Mouse (Mus musculus) midbrain, postnatal 0 days (tissue): ENCODE data around the gene Aldoc. TPM values are rescaled to one million over a fixed set of nuclear protein-coding genes. Genes with fewer than 3 reads are reported as not detected.

ENCODE experiments used
- ATAC-seq: fragments of 200-750 bp; cut with Nextera tagmentation; 2 replicates; pipeline ENCODE4 v1.8.0; 2017; ENCODE audit warnings: moderate number of reproducible peaks, mild to moderate bottlenecking, moderate TSS enrichment, moderate library complexity; ENCODE audit not compliant: low FRiP score
- DNase-seq: peaks from one replicate; pipeline ENCODE4 v3.0.0-alpha.2; 2015; ENCODE audit warnings: low spot score
- H3K27ac ChIP-seq: fragments of 300-500 bp; sonication (generic); 2 replicates; pipeline ENCODE4 v1.5.1; 2014; ENCODE audit warnings: low read depth, mild to moderate bottlenecking, low read length, mixed read lengths
- H3K27me3 ChIP-seq: fragments of 300-500 bp; sonication (generic); 2 replicates; pipeline ENCODE4 v1.6.1; 2014; ENCODE audit warnings: low read length, control low read depth, mixed read lengths; ENCODE audit not compliant: insufficient read depth
- H3K36me3 ChIP-seq: fragments of 300-500 bp; sonication (generic); 2 replicates; pipeline ENCODE4 v1.6.1; 2014; ENCODE audit warnings: low read length, control low read depth, mixed read lengths; ENCODE audit not compliant: insufficient read depth
- H3K4me1 ChIP-seq: fragments of 300-500 bp; sonication (generic); 2 replicates; pipeline ENCODE4 v1.6.1; 2014; ENCODE audit warnings: mild to moderate bottlenecking, control low read depth, antibody characterized with exemption, low read length, mixed read lengths; ENCODE audit not compliant: insufficient read depth
- H3K4me2 ChIP-seq: fragments of 300-500 bp; sonication (generic); 2 replicates; pipeline ENCODE4 v1.6.1; 2014; ENCODE audit warnings: low read depth, mild to moderate bottlenecking, low read length, mixed read lengths; ENCODE audit not compliant: poor library complexity, severe bottlenecking
- H3K4me3 ChIP-seq: fragments of 300-500 bp; sonication (generic); 2 replicates; pipeline ENCODE4 v1.5.1; 2014; ENCODE audit warnings: low read depth, mild to moderate bottlenecking, low read length, moderate library complexity
- H3K9ac ChIP-seq: fragments of 300-500 bp; sonication (generic); replicated peaks from 2 replicates; pipeline ENCODE4 v1.6.1; 2014; ENCODE audit warnings: mild to moderate bottlenecking, low read length, moderate library complexity, mixed read lengths; ENCODE audit not compliant: poor library complexity, severe bottlenecking
- H3K9me3 ChIP-seq: fragments of 300-500 bp; sonication (generic); 2 replicates; pipeline ENCODE4 v1.6.1; 2016; ENCODE audit warnings: low read length, control low read depth
- CTCF ChIP-seq: IDR thresholded peaks from 2 replicates; pipeline ENCODE4 v1.5.1; 2016; ENCODE audit warnings: antibody characterized with exemption, mild to moderate bottlenecking
- WGBS: fragments of 180-500 bp; shearing (Covaris S2); extraction: QIAGEN DNeasy Blood & Tissue Kit; methylation state at CpG from one replicate; pipeline ENCODE4 v1.1.7; 2014; 5-methylcytosine and 5-hydroxymethylcytosine counted together
- polyA plus RNA-seq: library from polyadenylated mRNA; unstranded; fragments of >200 nt; fragmentation: Nextera tagmentation; extraction: Ambion mirVana; gene quantifications from 2 replicates; pipeline ENCODE4 v1.2.1, GENCODE M21; 2015
- total RNA-seq: library from RNA; depleted of rRNA; stranded (reverse); fragments of >200 nt; gene quantifications from 2 replicates; pipeline ENCODE4 v1.2.3, GENCODE M21; 2014; rRNA removed

Aldoc gene
- total and polyA plus RNA-seq, 2 experiments from 2014 or later = 224 to 359 TPM

DNA sequence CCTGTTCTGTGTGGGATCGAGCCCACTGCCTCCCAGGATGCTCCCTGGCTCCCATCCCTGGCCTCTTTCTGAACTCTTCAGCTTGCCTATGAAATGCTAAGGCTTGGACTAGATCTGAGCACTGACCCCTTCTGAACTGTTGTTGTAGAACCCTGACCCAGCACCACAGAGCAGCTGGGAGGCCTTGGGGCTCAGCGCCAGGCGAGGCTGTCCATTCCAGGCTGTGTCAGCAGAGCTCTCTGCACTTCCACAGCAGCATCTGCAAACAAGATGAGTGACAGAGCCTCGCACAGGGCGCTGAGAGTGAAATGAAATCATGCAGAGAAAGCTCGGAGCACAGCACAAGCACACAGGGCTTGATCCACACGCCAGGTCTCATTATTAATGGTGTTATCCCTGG is 49.8 kb downstream of the Aldoc start:
- H3K4me3 ChIP-seq = no peak overlapping the region
- DNase-seq (no peak), ATAC-seq (no peak)
- no peaks in the 10 kb centered on the region for H3K9me3 ChIP-seq
- H3K27ac ChIP-seq = no peak overlapping the region
- no peak overlapping the region for H3K4me2 ChIP-seq
- no peak for TF ChIP-seq CTCF
- WGBS = 40% methylated on average over 7 of the region's 7 CpGs
- H3K36me3 ChIP-seq = no peaks in the 10 kb centered on the region
- H3K27me3 ChIP-seq = no peaks in the 10 kb centered on the region
- no peak overlapping the region for H3K9ac ChIP-seq
- no peaks in the 10 kb centered on the region for H3K4me1 ChIP-seq

DNA sequence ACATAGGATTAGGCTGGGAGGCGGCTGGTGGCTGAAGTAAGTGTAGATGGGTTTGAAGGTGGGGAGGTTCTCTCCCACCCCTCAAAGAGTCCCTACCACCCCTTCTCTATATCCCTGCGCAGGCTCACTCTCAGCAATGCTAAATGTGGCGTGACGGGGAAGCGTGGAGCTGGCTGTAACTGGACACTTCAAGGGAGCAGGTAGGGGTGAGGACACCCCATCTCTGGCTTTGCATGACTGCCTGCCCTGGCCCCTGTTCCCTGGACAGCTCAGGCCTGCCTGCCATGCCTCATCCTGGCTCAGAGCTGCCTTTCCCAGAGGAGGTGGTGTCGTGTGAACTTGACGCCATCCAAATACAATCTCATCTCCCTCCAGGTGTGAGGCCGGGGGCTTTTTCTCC is 51.4 kb downstream of the Aldoc start:
- H3K27ac ChIP-seq = no peak overlapping the region
- H3K9me3 ChIP-seq = no peaks in the 10 kb centered on the region
- H3K27me3 ChIP-seq = no peaks in the 10 kb centered on the region
- whole genome bisulfite sequencing = 84% methylated on average over 8 of the region's 8 CpGs
- ATAC-seq = no peak
- H3K4me2 ChIP-seq = no peak overlapping the region
- H3K9ac ChIP-seq = no peak overlapping the region
- H3K4me1 ChIP-seq = no peaks in the 10 kb centered on the region
- H3K36me3 ChIP-seq = no peaks in the 10 kb centered on the region
- TF ChIP-seq CTCF = no peak
- H3K4me3 ChIP-seq = no peak overlapping the region
- no peak for DNase-seq

Other genes starting within 250 kb of the Aldoc start
- 30.7 and 39.2 TPM in 2 replicates for gene Eral1, start 242.6 kb upstream of the Aldoc start, total RNA-seq
- 26.1 and 27.4 TPM in 2 replicates for gene Eral1, start 242.6 kb upstream of the Aldoc start, polyA plus RNA-seq
- 27.2 and 34.5 TPM in 2 replicates for gene Fam222b, start 228.3 kb upstream of the Aldoc start, total RNA-seq
- 28.2 and 29.1 TPM in 2 replicates for gene Fam222b, start 228.3 kb upstream of the Aldoc start, polyA plus RNA-seq
- 80.5 and 89.5 TPM in 2 replicates for gene Traf4, start 157.4 kb upstream of the Aldoc start, total RNA-seq
- 68.4 and 71.1 TPM in 2 replicates for gene Traf4, start 157.4 kb upstream of the Aldoc start, polyA plus RNA-seq
- gene Nek8, start 146.3 kb upstream of the Aldoc start, total RNA-seq = 7.1 and 7.6 TPM in 2 replicates
- 4.5 and 5.7 TPM in 2 replicates for gene Nek8, start 146.3 kb upstream of the Aldoc start, polyA plus RNA-seq
- 12.6 and 24.0 TPM in 2 replicates for gene Tlcd1, start 146.3 kb upstream of the Aldoc start, total RNA-seq
- 18.1 and 25.4 TPM in 2 replicates for gene Tlcd1, start 146.3 kb upstream of the Aldoc start, polyA plus RNA-seq
- 753 and 863 TPM in 2 replicates for gene Rpl23a, start 139.4 kb upstream of the Aldoc start, total RNA-seq
- 853 and 860 TPM in 2 replicates for gene Rpl23a, start 139.4 kb upstream of the Aldoc start, polyA plus RNA-seq
- 71.3 and 78.4 TPM in 2 replicates for gene Rab34, start 134.5 kb upstream of the Aldoc start, total RNA-seq
- 65.0 and 65.5 TPM in 2 replicates for gene Rab34, start 134.5 kb upstream of the Aldoc start, polyA plus RNA-seq
- gene Proca1, start 129.6 kb upstream of the Aldoc start, total RNA-seq = 1.0 TPM in 2 replicates
- 3.3 and 4.8 TPM in 2 replicates for gene Proca1, start 129.6 kb upstream of the Aldoc start, polyA plus RNA-seq
- 76.3 and 106 TPM in 2 replicates for gene Sdf2, start 77.2 kb upstream of the Aldoc start, total RNA-seq
- gene Sdf2, start 77.2 kb upstream of the Aldoc start, polyA plus RNA-seq = 114 and 115 TPM in 2 replicates
- 37.4 and 37.6 TPM in 2 replicates for gene Supt6, start 77.0 kb upstream of the Aldoc start, total RNA-seq
- 19.0 and 19.4 TPM in 2 replicates for gene Supt6, start 77.0 kb upstream of the Aldoc start, polyA plus RNA-seq
- 71.1 and 71.4 TPM in 2 replicates for gene 2610507B11Rik, start 61.2 kb upstream of the Aldoc start, total RNA-seq
- gene 2610507B11Rik, start 61.2 kb upstream of the Aldoc start, polyA plus RNA-seq = 40.8 and 49.2 TPM in 2 replicates
- gene BC030499, start 32.1 kb upstream of the Aldoc start, total RNA-seq = 0.22 and 0.38 TPM in 2 replicates
- 0.12 TPM in 1 of 2 replicates, not detected in the other for gene BC030499, start 32.1 kb upstream of the Aldoc start, polyA plus RNA-seq
- 3.1 and 3.6 TPM in 2 replicates for gene Spag5, start 21.4 kb upstream of the Aldoc start, total RNA-seq
- gene Spag5, start 21.4 kb upstream of the Aldoc start, polyA plus RNA-seq = 2.2 and 2.4 TPM in 2 replicates
- 62.4 and 67.2 TPM in 2 replicates for gene Pigs, start 5.4 kb downstream of the Aldoc start, total RNA-seq
- gene Pigs, start 5.4 kb downstream of the Aldoc start, polyA plus RNA-seq = 82.6 and 91.0 TPM in 2 replicates
- 93.5 and 141 TPM in 2 replicates for gene Unc119, start 20.5 kb downstream of the Aldoc start, total RNA-seq
- 79.6 and 83.4 TPM in 2 replicates for gene Unc119, start 20.5 kb downstream of the Aldoc start, polyA plus RNA-seq
- gene Foxn1, start 63.6 kb downstream of the Aldoc start, total RNA-seq = not detected in 2 replicates
- not detected in 2 replicates for gene Foxn1, start 63.6 kb downstream of the Aldoc start, polyA plus RNA-seq
- gene Slc13a2, start 99.2 kb downstream of the Aldoc start, total RNA-seq = not detected in 2 replicates
- gene Slc13a2, start 99.2 kb downstream of the Aldoc start, polyA plus RNA-seq = not detected in 2 replicates
- gene Slc46a1, start 142.7 kb downstream of the Aldoc start, total RNA-seq = 15.0 and 17.5 TPM in 2 replicates
- 19.1 and 19.6 TPM in 2 replicates for gene Slc46a1, start 142.7 kb downstream of the Aldoc start, polyA plus RNA-seq
- 63.2 and 66.3 TPM in 2 replicates for gene Sarm1, start 174.8 kb downstream of the Aldoc start, total RNA-seq
- 39.8 and 40.1 TPM in 2 replicates for gene Sarm1, start 174.8 kb downstream of the Aldoc start, polyA plus RNA-seq
- 114 and 120 TPM in 2 replicates for gene Vtn, start 176.1 kb downstream of the Aldoc start, total RNA-seq
- gene Vtn, start 176.1 kb downstream of the Aldoc start, polyA plus RNA-seq = 139 and 160 TPM in 2 replicates
- 0.71 TPM in 1 of 2 replicates, not detected in the other for gene Sebox, start 180.5 kb downstream of the Aldoc start, total RNA-seq
- gene Sebox, start 180.5 kb downstream of the Aldoc start, polyA plus RNA-seq = not detected in 2 replicates
- 46.2 and 48.2 TPM in 2 replicates for gene Tmem199, start 189.2 kb downstream of the Aldoc start, total RNA-seq
- 92.4 and 96.0 TPM in 2 replicates for gene Tmem199, start 189.2 kb downstream of the Aldoc start, polyA plus RNA-seq
- gene Poldip2, start 189.2 kb downstream of the Aldoc start, total RNA-seq = 145 and 149 TPM in 2 replicates
- gene Poldip2, start 189.2 kb downstream of the Aldoc start, polyA plus RNA-seq = 159 and 176 TPM in 2 replicates
- gene Tnfaip1, start 213.4 kb downstream of the Aldoc start, total RNA-seq = 38.2 and 40.5 TPM in 2 replicates
- 59.1 and 62.7 TPM in 2 replicates for gene Tnfaip1, start 213.4 kb downstream of the Aldoc start, polyA plus RNA-seq
- 133 and 155 TPM in 2 replicates for gene Ift20, start 213.4 kb downstream of the Aldoc start, total RNA-seq
- 142 and 148 TPM in 2 replicates for gene Ift20, start 213.4 kb downstream of the Aldoc start, polyA plus RNA-seq
- gene Tmem97, start 227.8 kb downstream of the Aldoc start, total RNA-seq = 38.4 and 45.5 TPM in 2 replicates
- gene Tmem97, start 227.8 kb downstream of the Aldoc start, polyA plus RNA-seq = 41.4 and 42.6 TPM in 2 replicates